Mouse (Mus musculus): ENCODE data around the gene Tsr1. TPM values are rescaled to one million over a fixed set of nuclear protein-coding genes. Genes with fewer than 3 reads are reported as not detected.

The Tsr1 gene
- polyA plus RNA-seq, 1 experiment: 6.4 TPM

DNA sequence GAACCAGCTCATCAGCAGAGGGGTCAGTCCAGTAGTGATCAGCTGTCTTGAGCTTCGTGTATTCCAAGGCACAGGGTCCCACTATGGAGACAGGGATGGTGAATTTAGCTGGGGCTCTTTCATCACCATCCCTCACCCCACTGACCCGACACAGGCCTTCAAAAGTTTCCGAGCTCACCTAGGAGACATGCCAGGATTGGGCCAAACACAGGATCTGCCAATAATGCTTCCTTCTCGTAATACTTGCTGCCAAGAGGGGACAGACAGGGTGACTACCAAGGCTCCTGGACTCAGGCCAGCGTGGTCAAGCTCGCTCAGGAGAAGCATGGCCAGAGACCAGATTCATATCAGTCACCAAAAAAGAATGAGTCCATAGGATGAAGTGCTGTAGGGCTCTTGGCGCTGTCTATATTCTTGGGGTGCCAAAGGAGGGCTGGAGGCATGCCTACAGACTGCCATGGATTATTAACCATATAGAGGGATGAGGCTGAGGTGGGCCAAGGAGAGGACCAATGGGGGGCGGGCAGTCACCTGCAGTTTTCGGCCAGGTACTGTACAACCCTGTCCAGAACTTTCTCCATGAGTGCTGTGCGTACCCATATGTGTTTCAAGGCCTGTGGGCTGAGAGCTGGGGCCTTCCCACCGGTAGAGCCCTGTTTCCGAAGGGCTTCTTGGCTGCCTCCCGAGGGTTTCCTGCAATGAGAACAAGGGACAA is 29.7 kb upstream of the Tsr1 start:
- peaks cover 17% of the 10 kb centered on the region for H3K4me1 ChIP-seq
- no peaks in the 10 kb centered on the region for H3K9me3 ChIP-seq
- H3K36me3 ChIP-seq (replicated peaks; ENCODE audit: low read length): peaks cover 40% of the 10 kb centered on the region
- TF ChIP-seq GATA1 (IDR thresholded peaks at IDR 0.05; ENCODE audit: borderline replicate concordance, low read length) (no peak), FLI1 (IDR thresholded peaks at IDR 0.05; ENCODE audit: low read length) (no peak)
- no peak overlapping the region for H3K4me3 ChIP-seq (replicated peaks)
- H3K27me3 ChIP-seq (replicated peaks): peaks cover 30% of the 10 kb centered on the region

DNA sequence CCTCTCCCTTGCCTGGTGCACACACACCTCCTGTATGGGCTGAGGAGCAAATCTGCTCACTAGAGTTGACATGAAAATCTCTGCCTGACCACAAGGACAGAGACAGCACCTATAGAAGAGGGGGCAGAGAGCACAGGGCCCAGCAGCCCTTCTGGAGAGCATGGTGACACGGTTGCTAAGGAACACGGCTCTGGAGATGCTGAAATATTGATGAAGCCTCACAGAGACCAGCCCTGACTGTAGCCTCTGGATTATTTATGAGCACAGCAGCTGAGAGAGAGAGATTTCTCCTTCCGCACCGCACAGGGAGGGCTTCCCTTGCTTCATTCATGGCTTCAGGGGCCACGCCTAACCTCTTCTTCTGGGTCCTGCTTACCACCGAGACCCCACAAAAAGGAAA is 28.3 kb upstream of the Tsr1 start:
- Histone ChIP-seq H3K4me1 (peaks cover 16% of the 10 kb centered on the region), H3K9me3 (no peaks in the 10 kb centered on the region), H3K27me3 (replicated peaks) (peaks cover 32% of the 10 kb centered on the region), H3K36me3 (replicated peaks; ENCODE audit: low read length) (peaks cover 32% of the 10 kb centered on the region), H3K4me3 (replicated peaks) (no peak overlapping the region)
- TF ChIP-seq FLI1 (IDR thresholded peaks at IDR 0.05; ENCODE audit: low read length) (no peak), GATA1 (IDR thresholded peaks at IDR 0.05; ENCODE audit: borderline replicate concordance, low read length) (no peak)

DNA sequence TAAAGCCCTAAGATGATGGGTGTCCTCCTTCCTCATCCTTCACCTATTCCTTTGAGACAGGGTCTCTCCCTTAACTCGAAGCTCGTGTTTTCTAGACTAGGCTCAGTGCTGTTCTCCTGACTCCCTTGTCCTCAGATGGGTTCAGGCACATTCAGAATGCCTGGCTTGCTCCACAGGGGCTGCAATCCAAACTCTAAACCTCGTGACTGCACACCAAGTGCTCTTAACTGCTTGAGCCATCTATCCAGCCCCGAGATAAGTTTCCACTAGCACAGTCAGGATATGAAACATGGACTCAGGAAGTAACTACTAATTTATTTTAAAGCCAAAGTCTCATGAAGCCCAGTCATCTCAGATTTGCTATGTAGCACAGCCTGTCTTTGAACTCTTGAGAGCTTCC is 27.3 kb upstream of the Tsr1 start:
- Histone ChIP-seq H3K4me1 (peaks cover 24% of the 10 kb centered on the region), H3K27me3 (replicated peaks) (peaks cover 34% of the 10 kb centered on the region), H3K36me3 (replicated peaks; ENCODE audit: low read length) (peaks cover 23% of the 10 kb centered on the region), H3K9me3 (no peaks in the 10 kb centered on the region), H3K4me3 (replicated peaks) (no peak overlapping the region)
- TF ChIP-seq GATA1 (IDR thresholded peaks at IDR 0.05; ENCODE audit: borderline replicate concordance, low read length) (no peak), FLI1 (IDR thresholded peaks at IDR 0.05; ENCODE audit: low read length) (no peak)

DNA sequence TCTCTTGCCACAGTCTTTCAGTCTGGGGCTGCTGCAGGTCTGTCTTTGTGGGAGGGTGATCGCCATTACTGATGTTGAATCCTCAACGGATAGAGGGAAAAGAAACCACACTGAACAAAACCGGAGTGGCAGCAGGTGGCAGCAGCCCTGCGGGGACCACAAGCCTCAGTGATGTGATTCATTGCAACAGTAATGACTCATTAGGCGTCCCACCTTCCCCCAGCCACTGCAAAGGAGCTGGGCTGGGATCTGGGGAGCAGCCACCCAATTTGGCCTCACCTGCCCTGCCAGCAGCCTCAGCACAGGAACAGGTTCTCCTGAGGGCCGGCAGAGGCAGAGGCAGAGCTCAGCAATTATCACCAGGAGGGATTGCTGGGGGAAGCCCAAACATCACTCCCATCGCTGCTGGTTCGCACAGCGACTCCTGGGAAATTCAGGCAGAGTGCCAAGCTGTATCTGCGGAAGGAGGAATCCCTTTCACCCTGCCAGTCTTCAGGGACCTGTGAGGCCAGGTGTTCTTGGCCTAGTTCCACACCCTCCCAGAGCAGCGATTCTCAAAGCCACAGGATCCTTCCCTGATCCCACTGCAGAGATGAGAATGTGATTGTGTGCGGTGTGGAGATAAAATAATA is 26.8 kb upstream of the Tsr1 start:
- H3K27me3 ChIP-seq (replicated peaks): peaks cover 34% of the 10 kb centered on the region
- peaks cover 24% of the 10 kb centered on the region for H3K4me1 ChIP-seq
- H3K36me3 ChIP-seq (replicated peaks; ENCODE audit: low read length): peaks cover 23% of the 10 kb centered on the region
- H3K9me3 ChIP-seq: no peaks in the 10 kb centered on the region
- H3K4me3 ChIP-seq (replicated peaks): no peak overlapping the region
- no peak for TF ChIP-seq FLI1 (IDR thresholded peaks at IDR 0.05; ENCODE audit: low read length)
- no peak for TF ChIP-seq GATA1 (IDR thresholded peaks at IDR 0.05; ENCODE audit: borderline replicate concordance, low read length)

DNA sequence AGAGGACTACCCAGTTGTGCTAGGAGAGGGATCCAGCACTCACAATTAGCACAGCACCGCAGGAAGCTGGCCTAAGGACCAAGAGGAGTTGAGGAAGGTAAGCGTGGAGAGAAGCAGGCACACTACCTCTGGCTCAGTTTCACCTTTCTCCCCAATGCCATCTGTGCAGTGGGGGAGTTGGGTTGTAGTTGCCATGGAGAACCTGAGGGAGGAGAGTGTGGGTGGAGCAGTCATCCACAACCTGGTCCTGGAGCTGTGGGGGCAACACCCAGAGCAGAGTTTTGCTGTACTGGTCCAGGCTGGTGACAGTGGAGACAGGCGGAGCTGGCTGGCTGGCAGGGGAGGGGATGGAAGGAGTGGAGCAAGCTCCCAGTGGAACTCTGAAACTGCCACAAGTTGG is 23.2 kb upstream of the Tsr1 start:
- TF ChIP-seq GATA1 (IDR thresholded peaks at IDR 0.05; ENCODE audit: borderline replicate concordance, low read length) (no peak), FLI1 (IDR thresholded peaks at IDR 0.05; ENCODE audit: low read length) (no peak)
- Histone ChIP-seq H3K27me3 (replicated peaks) (peaks cover 19% of the 10 kb centered on the region), H3K36me3 (replicated peaks; ENCODE audit: low read length) (no peaks in the 10 kb centered on the region)

DNA sequence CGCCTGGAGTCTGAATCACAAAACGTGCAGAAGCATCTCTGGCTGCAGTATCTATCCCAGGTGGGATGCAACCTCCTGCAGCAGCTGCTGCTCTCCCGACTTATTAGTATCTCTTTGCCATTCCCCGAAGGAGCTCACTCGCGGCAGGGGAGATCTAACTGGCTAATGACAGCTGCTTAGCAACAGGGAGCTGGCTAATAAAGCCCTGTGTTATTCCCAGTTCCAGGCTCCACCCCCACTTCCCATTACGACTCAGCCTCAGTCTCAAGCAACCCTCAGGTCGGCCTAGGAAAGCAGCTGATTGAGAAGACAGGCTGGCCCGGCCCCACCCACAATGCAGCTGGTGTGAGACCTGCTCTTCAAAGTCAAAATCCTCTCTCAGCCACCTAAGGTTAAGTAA is 21.1 kb upstream of the Tsr1 start:
- H3K4me1 ChIP-seq: peaks cover 21% of the 10 kb centered on the region
- TF ChIP-seq GATA1 (IDR thresholded peaks at IDR 0.05; ENCODE audit: borderline replicate concordance, low read length): no peak
- no peaks in the 10 kb centered on the region for H3K36me3 ChIP-seq (replicated peaks; ENCODE audit: low read length)
- no peak overlapping the region for H3K4me3 ChIP-seq (replicated peaks)
- no peaks in the 10 kb centered on the region for H3K9me3 ChIP-seq
- peaks cover 9% of the 10 kb centered on the region for H3K27me3 ChIP-seq (replicated peaks)

More for the DNA sequence above, 23.2 kb upstream of the Tsr1 start:
- H3K4me3 ChIP-seq (replicated peaks): no peak overlapping the region
- no peaks in the 10 kb centered on the region for H3K9me3 ChIP-seq
- peaks cover 32% of the 10 kb centered on the region for H3K4me1 ChIP-seq

DNA sequence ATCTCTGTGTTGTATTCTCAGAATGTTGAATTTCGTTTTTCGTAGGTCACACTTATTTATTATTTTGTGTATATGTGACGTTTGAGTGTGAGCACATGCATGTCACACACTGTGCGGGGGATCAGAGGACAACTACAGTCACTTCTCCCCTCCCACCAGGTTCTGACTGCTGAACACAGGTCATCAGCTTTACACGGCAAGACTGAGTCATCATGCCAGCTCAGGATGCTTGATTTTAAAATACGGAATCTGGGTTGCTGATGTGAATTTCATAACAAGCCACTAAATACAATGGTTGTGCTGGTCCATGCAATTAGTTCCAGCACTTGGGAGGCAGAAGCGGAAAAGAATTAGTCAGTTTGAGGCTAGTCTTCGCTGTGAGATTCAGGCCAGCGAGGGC is 16.9 kb upstream of the Tsr1 start:
- Histone ChIP-seq H3K9me3 (no peaks in the 10 kb centered on the region), H3K27me3 (replicated peaks) (peaks cover 3% of the 10 kb centered on the region), H3K4me3 (replicated peaks) (no peak overlapping the region), H3K4me1 (peaks cover 7% of the 10 kb centered on the region), H3K36me3 (replicated peaks; ENCODE audit: low read length) (peaks cover 7% of the 10 kb centered on the region)
- TF ChIP-seq FLI1 (IDR thresholded peaks at IDR 0.05; ENCODE audit: low read length) (no peak), GATA1 (IDR thresholded peaks at IDR 0.05; ENCODE audit: borderline replicate concordance, low read length) (no peak)

DNA sequence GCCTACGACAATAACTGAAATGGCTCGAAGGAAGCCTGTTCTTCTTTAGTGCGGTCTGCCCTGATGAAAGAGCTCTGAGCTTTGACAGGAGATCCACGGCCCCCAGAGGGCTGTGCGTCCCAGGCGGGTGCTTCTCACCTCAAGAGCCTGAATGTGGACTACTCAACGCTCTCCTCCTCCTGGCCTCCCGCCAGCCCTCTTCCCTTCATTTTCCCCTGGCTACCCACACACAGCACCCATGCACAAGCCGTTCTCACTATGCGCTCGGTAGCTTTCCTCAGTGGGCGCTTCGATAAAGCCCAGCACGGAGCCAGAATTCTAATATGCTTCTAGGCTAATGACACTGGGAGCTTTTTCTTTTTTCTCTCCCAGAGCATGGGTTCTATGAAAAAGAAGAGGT is 15.9 kb upstream of the Tsr1 start:
- Histone ChIP-seq H3K27me3 (replicated peaks) (no peaks in the 10 kb centered on the region), H3K4me3 (replicated peaks) (no peak overlapping the region), H3K9me3 (no peaks in the 10 kb centered on the region), H3K4me1 (peaks cover 1% of the 10 kb centered on the region), H3K36me3 (replicated peaks; ENCODE audit: low read length) (peaks cover 7% of the 10 kb centered on the region)
- TF ChIP-seq GATA1 (IDR thresholded peaks at IDR 0.05; ENCODE audit: borderline replicate concordance, low read length): no peak
- no peak for TF ChIP-seq FLI1 (IDR thresholded peaks at IDR 0.05; ENCODE audit: low read length)

DNA sequence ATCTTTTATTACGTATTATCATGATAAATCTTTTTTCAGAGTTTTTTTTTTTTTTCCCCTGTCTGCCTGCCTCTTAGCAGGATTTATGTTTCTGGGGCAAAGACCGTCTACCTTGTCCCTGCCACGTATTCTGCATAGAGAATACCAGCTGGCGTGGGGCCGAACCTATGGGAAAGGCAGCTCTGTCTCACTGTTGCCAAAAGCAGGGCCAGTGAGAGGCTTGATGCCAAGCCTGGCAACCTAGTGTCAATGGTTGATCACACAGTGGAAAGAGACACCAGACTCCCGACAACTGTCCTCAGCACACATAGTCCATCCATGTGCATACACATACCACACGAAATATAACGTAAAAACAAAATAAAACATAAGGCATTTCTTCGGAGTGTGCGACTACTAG is 14.8 kb upstream of the Tsr1 start:
- no peak for TF ChIP-seq FLI1 (IDR thresholded peaks at IDR 0.05; ENCODE audit: low read length)
- no peak for TF ChIP-seq GATA1 (IDR thresholded peaks at IDR 0.05; ENCODE audit: borderline replicate concordance, low read length)
- Histone ChIP-seq H3K9me3 (no peaks in the 10 kb centered on the region), H3K36me3 (replicated peaks; ENCODE audit: low read length) (peaks cover 7% of the 10 kb centered on the region), H3K4me3 (replicated peaks) (no peak overlapping the region), H3K4me1 (no peaks in the 10 kb centered on the region), H3K27me3 (replicated peaks) (no peaks in the 10 kb centered on the region)

DNA sequence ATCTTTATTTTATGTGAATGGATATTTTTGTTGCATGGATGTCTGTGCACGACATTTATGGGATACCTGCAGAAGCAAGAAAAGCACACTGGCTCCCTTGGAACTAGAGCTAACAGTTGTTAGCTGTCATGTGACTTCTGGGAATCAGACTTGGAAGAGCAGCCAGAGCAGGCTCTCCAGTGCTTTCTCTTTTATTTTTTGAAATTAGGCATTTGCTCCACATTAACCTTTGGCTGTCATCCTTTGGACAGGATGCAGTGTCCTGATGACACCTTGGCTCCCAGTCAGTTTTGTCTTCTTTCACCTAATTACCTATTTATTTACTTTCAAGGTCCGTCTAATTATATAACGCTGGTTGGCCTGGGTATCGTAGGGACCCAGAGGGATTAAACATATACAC is 3.3 kb upstream of the Tsr1 start:
- Histone ChIP-seq H3K27me3 (replicated peaks) (no peaks in the 10 kb centered on the region), H3K4me1 (peaks cover 44% of the 10 kb centered on the region), H3K4me3 (replicated peaks) (no peak overlapping the region), H3K36me3 (replicated peaks; ENCODE audit: low read length) (peaks cover 3% of the 10 kb centered on the region), H3K9me3 (no peaks in the 10 kb centered on the region)
- TF ChIP-seq FLI1 (IDR thresholded peaks at IDR 0.05; ENCODE audit: low read length) (no peak), GATA1 (IDR thresholded peaks at IDR 0.05; ENCODE audit: borderline replicate concordance, low read length) (no peak)

Data from megakaryocyte, embryonic 14.5 days (primary cell).